Mouse (Mus musculus): ENCODE results near the gene Trarg1. TPM values are rescaled to one million over a fixed set of nuclear protein-coding genes. Genes with fewer than 3 reads are reported as not detected.

The Trarg1 gene
- total and polyA plus RNA-seq, 2 experiments from 2014 or later = 0.46 to 0.82 TPM

DNA sequence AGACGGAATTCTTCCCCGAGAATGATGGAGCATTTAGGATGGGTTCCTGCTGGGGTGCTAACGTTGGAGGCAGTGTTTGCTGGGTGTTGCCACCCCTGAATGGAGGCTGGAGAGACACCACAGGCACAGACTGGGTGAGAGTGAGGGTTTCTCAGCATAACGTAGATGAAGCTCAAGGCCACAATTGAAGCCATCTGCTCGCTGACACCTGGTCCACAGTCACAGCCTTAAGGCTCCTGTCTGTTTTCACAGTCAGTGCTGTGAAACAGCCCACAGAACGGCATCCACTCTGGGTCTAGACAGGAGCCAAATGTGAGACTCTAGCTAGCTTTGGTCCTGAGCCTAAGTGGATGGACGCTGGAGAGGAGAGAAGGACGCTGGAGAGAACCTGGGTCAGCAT, 5.4 kb upstream of the Trarg1 start:
- H3K27me3 ChIP-seq (ENCODE audit: control insufficient read depth, insufficient read depth, low read length) = peaks cover 64% of the 10 kb centered on the region
- no peaks in the 10 kb centered on the region for H3K4me1 ChIP-seq (ENCODE audit: control insufficient read depth, insufficient read depth)
- no peak overlapping the region for H3K4me2 ChIP-seq (ENCODE audit: low read depth, low read length)
- TF ChIP-seq EP300 (IDR thresholded peaks at IDR 0.05; ENCODE audit: low read depth) = no peak
- no peak for TF ChIP-seq CTCF (IDR thresholded peaks at IDR 0.05; ENCODE audit: low read depth)
- no peak overlapping the region for H3K4me3 ChIP-seq (ENCODE audit: low read depth, low read length)
- ATAC-seq (ENCODE audit: insufficient read depth, low read depth) = no peak
- no peak overlapping the region for H3K9ac ChIP-seq (replicated peaks; ENCODE audit: low read depth, low read length)
- H3K36me3 ChIP-seq (replicated peaks; ENCODE audit: control insufficient read depth, insufficient read depth, low read length) = no peaks in the 10 kb centered on the region
- H3K27ac ChIP-seq (ENCODE audit: low read depth) = no peak overlapping the region
- no peak for DNase-seq (ENCODE audit: low spot score)
- no peaks in the 10 kb centered on the region for H3K9me3 ChIP-seq (replicated peaks; ENCODE audit: control insufficient read depth, low read length)
- WGBS = 40% methylated on average over 8 of the region's 8 CpGs

DNA sequence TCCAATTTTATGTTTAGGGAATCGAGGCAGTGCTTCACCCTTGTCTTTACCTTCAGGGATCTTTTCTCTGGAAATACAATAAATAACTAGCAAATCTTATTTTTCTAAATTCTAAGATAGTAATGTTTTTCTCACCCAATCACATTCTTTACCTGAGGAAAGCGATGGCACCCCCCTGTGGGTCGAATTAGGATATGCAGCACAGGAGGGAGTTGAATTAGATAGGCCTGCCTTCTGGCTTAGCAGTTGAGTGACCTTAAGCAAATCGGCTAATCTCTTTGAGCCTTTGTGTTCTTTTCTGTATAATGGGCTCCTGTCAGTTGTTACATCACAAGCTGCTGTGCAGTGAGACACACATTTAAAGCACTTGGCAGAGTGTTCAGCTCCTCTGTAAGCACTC, 4.9 kb upstream of the Trarg1 start:
- DNase-seq (ENCODE audit: low spot score) = no peak
- Histone ChIP-seq H3K4me1 (ENCODE audit: control insufficient read depth, insufficient read depth) (no peaks in the 10 kb centered on the region), H3K27me3 (ENCODE audit: control insufficient read depth, insufficient read depth, low read length) (peaks cover 59% of the 10 kb centered on the region), H3K9me3 (replicated peaks; ENCODE audit: control insufficient read depth, low read length) (no peaks in the 10 kb centered on the region), H3K36me3 (replicated peaks; ENCODE audit: control insufficient read depth, insufficient read depth, low read length) (no peaks in the 10 kb centered on the region), H3K4me3 (ENCODE audit: low read depth, low read length) (no peak overlapping the region), H3K4me2 (ENCODE audit: low read depth, low read length) (no peak overlapping the region), H3K27ac (ENCODE audit: low read depth) (no peak overlapping the region), H3K9ac (replicated peaks; ENCODE audit: low read depth, low read length) (no peak overlapping the region)
- no peak for ATAC-seq (ENCODE audit: insufficient read depth, low read depth)
- 33% methylated on average over 4 of the region's 4 CpGs for WGBS
- TF ChIP-seq EP300 (IDR thresholded peaks at IDR 0.05; ENCODE audit: low read depth) (no peak), CTCF (IDR thresholded peaks at IDR 0.05; ENCODE audit: low read depth) (no peak; the same call in 1 of the 2 replicates)

DNA sequence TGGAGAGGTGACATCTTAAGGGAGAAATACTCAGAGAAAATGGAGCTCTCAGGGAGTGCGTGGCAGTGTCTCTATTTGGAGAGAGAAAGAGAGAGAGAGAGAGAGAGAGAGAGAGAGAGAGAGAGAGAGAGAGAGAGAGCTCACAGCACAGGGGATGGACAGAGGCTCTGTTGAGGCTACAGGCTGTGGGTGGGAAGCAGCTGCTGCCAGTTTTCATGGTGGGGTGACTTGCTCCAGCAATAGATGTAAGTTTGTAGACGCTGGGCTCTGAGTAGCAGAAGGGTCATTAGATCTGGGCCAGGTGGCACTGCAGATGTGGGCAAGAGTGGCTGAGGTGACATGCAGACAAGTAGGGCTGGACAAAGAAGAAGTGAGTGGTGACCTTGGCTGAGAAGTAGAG, 6.0 kb downstream of the Trarg1 start:
- DNase-seq (ENCODE audit: low spot score) (no peak), ATAC-seq (ENCODE audit: insufficient read depth, low read depth) (no peak)
- H3K27ac ChIP-seq (ENCODE audit: low read depth) = no peak overlapping the region
- H3K27me3 ChIP-seq (ENCODE audit: control insufficient read depth, insufficient read depth, low read length) = no peaks in the 10 kb centered on the region
- H3K4me1 ChIP-seq (ENCODE audit: control insufficient read depth, insufficient read depth) = no peaks in the 10 kb centered on the region
- no peak overlapping the region for H3K9ac ChIP-seq (replicated peaks; ENCODE audit: low read depth, low read length)
- H3K9me3 ChIP-seq (replicated peaks; ENCODE audit: control insufficient read depth, low read length) = no peaks in the 10 kb centered on the region
- WGBS = 61% methylated on average over 2 of the region's 2 CpGs
- H3K4me2 ChIP-seq (ENCODE audit: low read depth, low read length) = no peak overlapping the region
- no peaks in the 10 kb centered on the region for H3K36me3 ChIP-seq (replicated peaks; ENCODE audit: control insufficient read depth, insufficient read depth, low read length)
- H3K4me3 ChIP-seq (ENCODE audit: low read depth, low read length) = no peak overlapping the region
- no peak for TF ChIP-seq CTCF (IDR thresholded peaks at IDR 0.05; ENCODE audit: low read depth)
- TF ChIP-seq EP300 (IDR thresholded peaks at IDR 0.05; ENCODE audit: low read depth) = no peak

DNA sequence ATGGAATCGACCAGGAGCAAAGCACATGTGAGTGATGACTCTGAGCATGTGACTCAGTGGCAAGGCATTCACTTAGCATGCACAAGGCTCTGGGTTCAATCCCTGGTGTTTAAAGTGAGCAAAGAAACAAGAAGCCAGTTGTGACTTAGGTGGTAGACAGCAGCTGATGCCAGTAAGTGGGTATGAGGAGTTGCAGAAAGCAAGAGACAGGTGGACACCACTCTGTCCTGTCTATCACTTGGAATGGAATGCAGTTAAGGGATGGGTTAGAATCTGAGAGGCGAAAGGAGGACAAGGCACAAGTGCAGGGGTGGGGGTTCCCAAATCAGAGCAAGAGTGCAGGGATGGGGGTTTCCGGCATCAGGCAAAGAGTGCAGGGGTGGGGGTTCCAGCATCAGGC, 12.5 kb downstream of the Trarg1 start:
- WGBS = 66% methylated on average over 3 of the region's 3 CpGs
- H3K36me3 ChIP-seq (replicated peaks; ENCODE audit: control insufficient read depth, insufficient read depth, low read length) = no peaks in the 10 kb centered on the region
- ATAC-seq (ENCODE audit: insufficient read depth, low read depth) = no peak
- H3K9me3 ChIP-seq (replicated peaks; ENCODE audit: control insufficient read depth, low read length) = no peaks in the 10 kb centered on the region
- no peak overlapping the region for H3K27ac ChIP-seq (ENCODE audit: low read depth)
- H3K4me3 ChIP-seq (ENCODE audit: low read depth, low read length) = no peak overlapping the region
- no peak for DNase-seq (ENCODE audit: low spot score)
- H3K4me2 ChIP-seq (ENCODE audit: low read depth, low read length) = no peak overlapping the region
- no peak overlapping the region for H3K9ac ChIP-seq (replicated peaks; ENCODE audit: low read depth, low read length)
- H3K4me1 ChIP-seq (ENCODE audit: control insufficient read depth, insufficient read depth) = no peaks in the 10 kb centered on the region
- TF ChIP-seq CTCF (IDR thresholded peaks at IDR 0.05; ENCODE audit: low read depth) = no peak
- no peak for TF ChIP-seq EP300 (IDR thresholded peaks at IDR 0.05; ENCODE audit: low read depth)
- H3K27me3 ChIP-seq (ENCODE audit: control insufficient read depth, insufficient read depth, low read length) = no peaks in the 10 kb centered on the region

DNA sequence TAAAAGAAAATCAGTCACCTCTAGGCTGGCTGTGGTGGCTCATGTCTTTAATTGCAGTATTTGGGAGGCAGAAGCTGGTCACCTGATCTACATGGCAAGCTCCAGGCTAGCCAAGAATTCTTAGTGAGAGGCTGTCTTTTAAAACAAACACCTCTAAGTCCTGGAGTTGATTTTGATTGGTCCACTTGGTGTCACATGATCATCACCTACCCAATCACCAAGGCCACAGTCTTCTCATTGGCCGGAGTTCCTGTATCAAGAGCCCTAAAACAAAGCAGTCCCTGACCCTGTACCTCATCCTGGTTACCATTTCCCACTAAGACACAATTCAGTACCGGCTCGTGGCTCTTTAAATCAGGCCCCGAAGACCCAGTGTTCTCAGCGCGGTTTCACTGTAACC, 16.2 kb downstream of the Trarg1 start:
- H3K4me2 ChIP-seq (ENCODE audit: low read depth, low read length) = no peak overlapping the region
- no peaks in the 10 kb centered on the region for H3K36me3 ChIP-seq (replicated peaks; ENCODE audit: control insufficient read depth, insufficient read depth, low read length)
- WGBS = 57% methylated on average over 6 of the region's 6 CpGs
- no peak overlapping the region for H3K27ac ChIP-seq (ENCODE audit: low read depth)
- H3K4me1 ChIP-seq (ENCODE audit: control insufficient read depth, insufficient read depth) = 0 out of 2 replicates have a peak, but pooled peaks cover 4% of the 10 kb centered on the region
- no peak overlapping the region for H3K9ac ChIP-seq (replicated peaks; ENCODE audit: low read depth, low read length)
- no peaks in the 10 kb centered on the region for H3K9me3 ChIP-seq (replicated peaks; ENCODE audit: control insufficient read depth, low read length)
- DNase-seq (ENCODE audit: low spot score) = no peak
- ATAC-seq (ENCODE audit: insufficient read depth, low read depth) = no peak
- TF ChIP-seq CTCF (IDR thresholded peaks at IDR 0.05; ENCODE audit: low read depth) (no peak), EP300 (IDR thresholded peaks at IDR 0.05; ENCODE audit: low read depth) (no peak)
- H3K4me3 ChIP-seq (ENCODE audit: low read depth, low read length) = no peak overlapping the region
- H3K27me3 ChIP-seq (ENCODE audit: control insufficient read depth, insufficient read depth, low read length) = no peaks in the 10 kb centered on the region

DNA sequence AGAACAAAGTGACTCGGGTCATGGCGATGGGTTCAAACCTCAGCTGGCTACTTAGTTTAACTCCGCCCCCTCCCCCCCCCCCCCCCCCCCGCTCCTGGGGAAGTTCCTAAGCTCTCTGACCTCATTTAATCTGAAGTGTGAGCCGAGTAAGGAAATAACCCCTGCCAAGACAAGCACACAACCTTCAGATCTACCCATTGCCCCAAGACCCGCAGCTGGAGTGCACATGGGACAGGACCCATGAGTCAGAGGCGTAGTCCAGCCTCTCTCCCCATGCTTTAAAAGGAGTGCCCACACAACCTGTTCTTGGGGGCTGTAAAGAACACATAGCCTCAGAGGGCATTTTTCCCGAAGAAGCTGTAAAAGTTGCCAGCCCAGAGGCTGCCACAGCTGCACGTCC, 20.0 kb downstream of the Trarg1 start:
- Histone ChIP-seq H3K9me3 (replicated peaks; ENCODE audit: control insufficient read depth, low read length) (no peaks in the 10 kb centered on the region), H3K4me2 (ENCODE audit: low read depth, low read length) (peak overlapping the region; percentile 34; the same call in 1 of the 2 replicates), H3K4me1 (ENCODE audit: control insufficient read depth, insufficient read depth) (0 out of 2 replicates have a peak, but pooled peaks cover 4% of the 10 kb centered on the region), H3K27me3 (ENCODE audit: control insufficient read depth, insufficient read depth, low read length) (no peaks in the 10 kb centered on the region), H3K9ac (replicated peaks; ENCODE audit: low read depth, low read length) (no peak overlapping the region), H3K36me3 (replicated peaks; ENCODE audit: control insufficient read depth, insufficient read depth, low read length) (no peaks in the 10 kb centered on the region), H3K4me3 (ENCODE audit: low read depth, low read length) (no peak overlapping the region), H3K27ac (ENCODE audit: low read depth) (no peak overlapping the region)
- WGBS = 30% methylated on average over 7 of the region's 9 CpGs
- ATAC-seq (ENCODE audit: insufficient read depth, low read depth) (peak; percentile 58; the same call in 1 of the 2 replicates), DNase-seq (ENCODE audit: low spot score) (peak; percentile 30)
- TF ChIP-seq EP300 (IDR thresholded peaks at IDR 0.05; ENCODE audit: low read depth) (no peak), CTCF (IDR thresholded peaks at IDR 0.05; ENCODE audit: low read depth) (no peak)
